Mouse (Mus musculus): Measurements from ENCODE around the gene Dhx58.
A peak's percentile ranks its signal among the peaks of the same experiment; 100 is the strongest.

Dhx58 gene

DNA sequence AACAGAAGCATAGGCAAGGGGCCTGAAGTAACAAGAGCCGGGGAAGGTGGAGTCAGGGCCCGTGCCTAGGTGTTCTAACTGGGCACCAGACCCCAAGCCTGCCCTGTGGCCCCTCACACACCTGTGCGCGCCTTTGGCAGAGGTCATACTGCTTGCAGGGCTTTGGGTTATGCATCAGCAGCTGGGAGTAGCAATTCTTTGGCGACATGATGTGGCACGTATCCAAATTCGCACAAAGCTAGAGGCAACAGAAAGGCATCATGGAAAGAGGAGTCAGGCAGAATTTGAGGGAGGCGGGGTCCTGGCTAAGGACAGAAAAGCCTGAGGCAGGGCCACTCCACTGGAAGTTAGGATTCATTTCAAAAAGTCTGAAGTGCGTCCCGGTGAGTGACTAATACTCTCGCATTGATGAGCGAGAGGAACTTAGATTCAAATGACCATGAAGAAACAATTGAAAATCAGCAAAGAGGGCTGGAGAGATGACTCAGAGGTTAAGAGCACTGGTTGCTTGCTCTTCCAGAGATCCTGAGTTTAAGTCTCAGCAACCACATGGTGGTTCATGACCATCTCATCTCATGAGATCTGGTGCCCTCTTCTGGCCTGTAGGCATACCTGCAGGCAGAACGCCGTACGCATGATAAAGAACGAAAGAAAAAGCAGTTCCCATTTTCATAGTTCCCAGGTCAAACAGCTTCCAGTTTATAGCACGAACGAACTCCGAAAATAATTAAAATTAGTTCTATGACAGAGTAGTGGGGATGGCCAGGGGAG, 1.8 kb downstream of the Dhx58 start:
- DNase-seq (ENCODE audit: low read depth, low spot score): peak; percentile 87

DNA sequence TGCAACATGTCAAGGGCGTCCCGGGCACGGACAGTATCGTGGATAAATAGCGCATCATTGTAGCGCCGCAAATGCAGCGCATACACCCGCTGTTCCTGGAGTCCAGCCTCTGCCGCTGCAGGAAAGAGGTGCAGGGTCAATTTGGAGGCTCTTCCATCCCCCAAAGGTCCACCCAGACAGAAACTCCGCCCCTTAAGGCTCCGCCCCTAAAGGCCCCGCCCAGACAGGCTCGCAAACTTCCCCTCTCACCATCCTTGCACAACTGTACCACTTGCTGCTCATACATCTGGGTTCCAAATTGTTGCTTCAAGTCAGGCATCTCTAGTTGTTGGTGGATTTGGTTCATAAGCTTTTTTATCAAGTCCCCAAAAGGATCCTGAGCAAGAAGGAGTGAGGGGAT, 2.8 kb downstream of the Dhx58 start:
- peak; percentile 67 for DNase-seq (ENCODE audit: low read depth, low spot score)

DNA sequence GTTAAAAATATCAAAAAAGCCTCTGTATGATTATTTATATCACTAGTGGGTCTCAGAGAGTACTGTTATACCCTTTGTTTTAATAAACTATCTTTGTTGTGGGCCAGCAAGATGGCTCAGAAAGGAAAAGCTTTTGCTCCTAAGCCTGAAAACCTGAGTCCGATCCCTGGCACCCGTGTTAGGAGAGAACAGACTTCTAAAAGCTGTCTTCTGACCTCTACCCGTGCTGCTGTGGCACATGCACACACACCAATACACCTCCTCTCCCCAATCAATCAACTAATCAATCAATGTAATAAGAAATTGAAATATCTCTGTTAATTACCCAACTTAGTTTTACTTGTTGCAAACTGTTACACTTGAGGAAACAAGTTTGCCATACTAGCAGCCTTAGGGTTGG, 3.4 kb downstream of the Dhx58 start:
- DNase-seq (ENCODE audit: low read depth, low spot score): no peak

DNA sequence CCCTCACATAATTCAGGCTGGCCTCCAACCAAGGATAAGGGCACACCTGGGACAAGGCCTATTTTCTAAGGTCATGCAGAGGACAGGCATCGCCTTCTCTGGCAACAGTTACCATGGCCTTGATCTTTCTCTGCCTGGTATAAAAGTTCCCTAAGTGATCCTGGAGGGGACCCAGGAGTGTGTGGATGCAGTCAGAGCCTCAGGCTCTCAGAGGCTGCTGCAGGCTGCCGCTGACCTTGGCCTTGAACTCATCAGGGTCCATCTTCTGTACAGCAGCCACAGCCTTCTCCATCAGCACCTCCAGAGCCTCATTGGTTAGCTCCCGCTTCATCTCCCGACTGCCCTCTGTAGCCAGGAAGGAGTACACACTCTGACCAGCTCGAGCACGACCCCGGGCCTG, 6.2 kb downstream of the Dhx58 start:
- DNase-seq (ENCODE audit: low read depth, low spot score): no peak

DNA sequence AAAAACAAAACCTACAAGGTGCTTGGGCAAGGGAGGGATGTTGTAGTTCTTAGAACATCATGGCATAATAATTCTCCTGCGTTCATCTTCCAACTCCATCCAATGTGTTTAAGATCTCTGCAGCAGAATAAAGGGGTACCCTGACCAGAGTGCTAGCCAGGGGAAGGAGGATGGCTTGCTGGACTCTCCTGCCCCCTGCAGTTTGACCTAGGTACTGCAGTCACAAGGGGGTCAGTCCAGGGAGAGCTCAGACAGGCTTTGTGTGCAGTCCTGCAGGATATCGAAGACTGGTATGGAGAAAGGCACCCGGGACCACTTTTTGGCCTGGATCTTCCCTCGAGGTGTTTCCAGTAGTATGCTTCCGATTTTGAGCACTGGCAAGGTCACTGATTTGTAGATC, 9.1 kb downstream of the Dhx58 start:
- DNase-seq (ENCODE audit: low read depth, low spot score): peak; percentile 70

DNA sequence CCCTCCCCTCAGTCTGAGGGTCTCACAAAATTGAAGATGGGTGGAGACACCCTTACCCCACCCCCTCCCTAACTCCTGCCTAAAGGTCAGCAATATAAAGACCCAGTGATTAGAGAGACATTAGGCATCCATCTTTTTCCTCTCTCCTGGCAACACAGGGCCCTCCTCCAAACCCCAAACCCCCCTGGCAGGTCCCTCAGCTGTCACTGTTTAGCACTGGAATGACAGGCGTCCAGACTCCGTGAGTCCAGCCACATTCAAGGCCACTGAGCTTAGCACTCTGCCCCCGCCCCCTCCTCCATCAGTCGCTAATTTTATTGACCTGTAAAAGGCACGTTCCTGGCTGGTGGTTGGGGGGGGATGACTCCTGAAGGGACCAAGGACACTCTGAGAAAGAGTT, 10.9 kb downstream of the Dhx58 start:
- DNase-seq (ENCODE audit: low read depth, low spot score): no peak

DNA sequence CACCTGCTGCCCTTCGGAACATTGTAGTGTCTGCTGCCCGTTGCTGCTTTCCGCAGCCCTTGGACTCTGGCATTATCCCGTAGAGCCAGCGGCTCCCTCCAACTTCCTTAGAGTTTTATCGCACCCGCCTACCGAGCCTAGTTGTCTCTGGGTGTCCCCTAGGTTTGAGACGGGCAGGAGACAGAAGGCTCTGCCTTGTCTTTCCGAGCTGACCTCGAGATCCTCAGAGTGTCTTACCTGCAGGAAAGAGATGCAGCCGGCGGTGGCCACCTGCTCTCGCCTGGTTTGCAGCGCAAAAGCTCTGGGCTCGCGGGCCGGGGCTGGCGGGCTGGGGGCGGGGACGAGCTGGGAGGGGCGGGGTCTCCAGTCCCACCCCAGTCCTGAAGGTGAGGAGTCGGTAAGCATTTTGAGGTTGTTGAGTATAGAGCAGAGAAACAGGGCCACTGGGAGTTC, 11.9 kb downstream of the Dhx58 start, which contains the start of gene Zfp385c:
TSS of gene Zfp385c (minus strand) at position 292 of the 453 bp plus-strand sequence.
- no peak for DNase-seq (ENCODE audit: low read depth, low spot score)

DNA sequence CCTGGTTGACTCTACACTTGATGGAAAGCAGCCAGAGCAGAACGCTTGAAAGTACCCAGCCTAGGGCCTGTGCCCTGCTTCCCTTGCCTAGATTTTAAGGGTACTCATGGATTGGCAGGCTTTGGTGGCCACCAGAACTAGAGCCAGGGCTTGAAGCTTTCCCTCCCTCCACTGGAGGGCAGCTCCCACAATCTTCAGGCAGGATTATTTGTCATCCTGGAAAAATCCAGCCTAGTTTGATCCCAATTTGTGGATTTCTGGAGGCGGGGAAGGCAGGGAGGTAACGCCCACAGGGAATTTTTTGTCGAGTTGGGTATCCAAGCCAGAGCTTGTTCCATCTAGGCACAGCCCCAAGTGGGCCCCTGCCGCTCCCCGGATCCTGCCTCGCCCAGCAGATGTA, 13.7 kb downstream of the Dhx58 start:
- no peak for DNase-seq (ENCODE audit: low read depth, low spot score)

DNA sequence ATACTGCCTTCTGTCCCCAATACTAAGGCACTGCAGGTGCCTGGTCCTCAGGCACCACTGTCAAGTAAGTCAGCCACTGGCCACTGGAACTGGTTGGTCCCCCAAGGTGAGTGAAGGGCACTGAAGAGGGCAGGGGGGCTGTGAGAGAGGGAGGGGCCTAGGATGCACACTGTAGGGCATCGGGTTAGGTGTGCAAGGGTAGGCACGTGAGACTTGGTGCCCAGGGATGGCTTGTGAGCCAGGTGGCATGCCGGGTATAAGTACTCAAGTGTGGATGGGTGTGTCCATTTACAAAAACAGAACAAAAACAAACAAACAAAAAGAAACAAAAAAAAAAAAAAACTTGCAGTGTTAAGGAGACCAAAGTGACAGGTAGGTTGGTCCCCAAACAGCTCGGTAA, 15.6 kb downstream of the Dhx58 start:
- no peak for DNase-seq (ENCODE audit: low read depth, low spot score)

DNA sequence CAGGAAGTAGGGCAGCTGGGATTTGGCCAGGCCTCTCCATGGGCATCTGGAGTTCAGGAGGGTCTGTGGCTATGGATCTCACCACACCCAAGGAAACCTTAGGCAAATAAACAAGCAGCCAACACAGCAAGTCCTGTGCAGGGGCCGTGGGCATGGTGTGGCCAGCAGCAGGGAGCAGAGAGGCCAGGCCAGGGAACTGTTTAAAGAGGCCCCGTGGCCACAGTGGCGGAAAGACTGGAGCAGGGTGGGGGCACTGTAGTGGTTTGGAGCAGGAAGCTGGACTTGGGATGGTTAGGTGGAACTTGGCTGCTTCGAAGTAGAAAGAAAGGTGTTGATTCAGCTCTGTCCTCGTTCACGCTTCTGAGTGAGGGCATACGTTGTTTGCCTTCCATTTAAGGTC, 16.8 kb downstream of the Dhx58 start:
- DNase-seq (ENCODE audit: low read depth, low spot score): no peak

DNA sequence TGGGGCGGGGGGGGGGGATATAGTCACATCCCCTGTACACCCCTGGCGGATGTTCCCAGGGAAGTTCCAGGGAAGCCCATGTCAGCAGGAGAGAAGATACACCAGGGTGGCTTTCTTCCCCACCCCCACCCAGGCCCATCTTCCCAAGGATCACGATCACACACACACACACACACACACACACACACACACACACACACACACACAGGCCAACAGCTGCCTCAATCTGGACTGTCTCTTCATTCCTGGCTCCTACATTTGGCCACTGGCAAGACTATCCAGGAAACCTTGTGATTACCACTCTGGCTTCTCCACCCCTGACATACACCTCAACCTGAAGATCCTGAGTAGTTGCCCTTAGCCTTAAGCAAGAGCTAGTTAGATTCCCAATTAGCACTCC, 18.7 kb downstream of the Dhx58 start:
- no peak for DNase-seq (ENCODE audit: low read depth, low spot score)

DNA sequence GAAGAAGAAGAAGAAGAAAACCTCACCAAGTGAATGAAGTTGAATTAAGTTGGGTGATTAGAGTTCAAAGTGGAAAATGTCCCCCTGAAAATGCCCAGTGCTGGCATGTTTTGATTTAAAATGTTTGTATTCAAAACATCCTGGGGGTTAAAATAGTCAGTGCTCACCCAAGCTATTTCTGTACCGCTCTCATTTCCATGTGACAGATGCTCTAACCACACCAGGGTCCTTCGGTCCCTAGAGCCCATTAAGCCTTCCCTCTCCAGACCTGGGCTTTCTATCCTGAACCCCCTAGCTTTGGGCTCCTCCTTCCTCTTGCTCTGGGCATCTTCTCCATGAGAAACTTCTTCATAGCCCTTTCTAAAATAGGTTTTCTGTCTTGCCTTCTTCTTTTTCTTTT, 20.0 kb downstream of the Dhx58 start:
- no peak for DNase-seq (ENCODE audit: low read depth, low spot score)

DNA sequence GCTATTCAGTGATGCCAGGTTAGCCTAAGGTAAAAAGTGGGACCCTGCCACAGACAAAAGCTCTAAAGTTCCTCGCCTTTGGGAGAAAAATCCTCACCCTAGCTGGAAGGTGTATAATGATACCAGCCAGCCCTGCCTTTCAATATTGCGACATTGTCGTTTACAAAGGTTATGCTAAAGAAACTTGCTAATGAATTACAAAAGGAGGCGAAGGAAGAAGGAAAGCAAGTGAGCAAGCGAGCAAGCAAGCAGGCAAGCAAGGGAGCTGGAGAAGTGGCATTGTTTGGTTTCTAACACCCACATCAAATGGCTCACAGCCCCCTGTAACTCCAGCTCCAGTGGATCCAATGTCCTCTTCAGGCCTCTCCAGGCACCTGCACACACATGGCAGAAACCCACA, 21.5 kb downstream of the Dhx58 start:
- peak; percentile 76 for DNase-seq (ENCODE audit: low read depth, low spot score)

DNA sequence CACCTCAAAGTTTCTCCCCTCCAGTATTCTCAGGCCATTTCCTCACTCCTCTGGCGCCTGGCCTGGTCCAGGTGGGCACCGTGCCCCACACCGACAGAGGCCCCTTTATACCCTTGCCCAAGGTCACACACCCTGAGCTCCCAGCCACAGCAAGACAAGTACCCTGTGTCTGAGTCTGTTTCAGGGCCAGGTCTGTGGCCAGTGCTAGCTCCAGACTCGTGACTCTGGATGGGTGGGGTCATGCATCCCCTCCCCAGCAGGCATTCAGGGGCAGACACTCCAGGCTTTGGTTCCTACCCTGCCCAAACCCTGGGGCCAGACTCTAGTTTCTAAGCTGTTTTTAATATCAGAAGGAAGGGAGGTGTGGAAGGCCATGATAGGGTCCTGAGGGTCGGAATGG, 22.2 kb downstream of the Dhx58 start:
- DNase-seq (ENCODE audit: low read depth, low spot score): peak; percentile 70

DNA sequence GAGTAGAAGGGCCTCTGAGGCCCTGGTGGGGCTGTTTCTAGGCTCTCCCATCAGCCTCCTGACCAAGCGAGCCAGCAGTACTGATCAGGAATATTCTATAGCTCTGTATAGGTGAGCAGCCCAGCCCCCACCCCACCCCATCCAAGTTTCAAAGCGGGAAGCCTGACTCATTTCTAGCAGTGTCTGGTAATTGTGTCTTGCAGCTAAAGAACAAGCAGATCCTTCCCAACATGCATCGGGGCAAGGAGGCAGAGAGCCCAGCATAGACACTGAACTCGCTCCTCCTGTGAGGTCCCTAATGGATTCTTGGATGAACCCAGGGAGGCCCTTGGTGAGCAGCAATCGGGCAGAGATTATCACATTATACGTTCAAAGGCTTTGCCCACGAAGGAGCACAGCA, 26.3 kb downstream of the Dhx58 start:
- no peak for DNase-seq (ENCODE audit: low read depth, low spot score)

DNA sequence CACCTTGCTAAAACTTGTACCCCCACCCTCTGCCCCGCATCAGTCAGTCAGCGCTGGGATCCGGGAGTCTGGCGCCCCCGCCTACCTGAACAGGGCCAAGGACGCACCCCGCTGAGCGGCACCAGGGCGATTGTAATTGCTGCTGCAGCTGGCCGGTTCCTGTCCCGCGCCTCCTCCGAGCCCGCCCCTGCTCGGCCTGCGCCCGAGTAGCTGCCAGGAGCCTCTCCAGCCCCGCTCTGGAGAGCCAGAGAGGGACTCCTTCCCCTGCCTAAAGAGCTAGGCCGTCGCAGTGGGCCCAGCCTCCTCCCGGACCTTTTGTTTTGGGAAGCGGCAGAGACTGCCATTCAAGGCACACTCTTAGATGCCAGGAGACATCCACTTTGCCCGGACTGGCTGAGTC, 30.9 kb downstream of the Dhx58 start:
- peak; percentile 80 for DNase-seq (ENCODE audit: low read depth, low spot score)

DNA sequence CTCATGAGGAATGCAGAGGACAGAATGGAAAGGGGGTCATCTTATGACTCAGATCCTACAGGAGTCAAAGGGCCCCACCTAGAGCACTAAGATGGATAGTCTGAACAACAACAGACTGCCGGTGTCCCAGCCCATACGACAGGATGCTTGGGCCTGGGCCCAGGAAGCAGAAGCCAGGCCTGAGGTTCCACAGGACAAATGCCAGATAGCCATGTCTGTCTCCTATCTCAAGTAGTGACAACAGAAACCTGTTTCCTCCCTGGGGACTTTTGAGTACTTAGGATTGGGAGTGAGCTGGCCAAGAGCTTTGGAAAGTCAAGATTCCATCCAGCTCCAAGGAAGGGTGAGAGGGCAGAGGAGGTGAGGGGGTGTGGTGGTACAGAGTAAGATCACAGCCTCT, 32.1 kb downstream of the Dhx58 start:
- DNase-seq (ENCODE audit: low read depth, low spot score): no peak

DNA sequence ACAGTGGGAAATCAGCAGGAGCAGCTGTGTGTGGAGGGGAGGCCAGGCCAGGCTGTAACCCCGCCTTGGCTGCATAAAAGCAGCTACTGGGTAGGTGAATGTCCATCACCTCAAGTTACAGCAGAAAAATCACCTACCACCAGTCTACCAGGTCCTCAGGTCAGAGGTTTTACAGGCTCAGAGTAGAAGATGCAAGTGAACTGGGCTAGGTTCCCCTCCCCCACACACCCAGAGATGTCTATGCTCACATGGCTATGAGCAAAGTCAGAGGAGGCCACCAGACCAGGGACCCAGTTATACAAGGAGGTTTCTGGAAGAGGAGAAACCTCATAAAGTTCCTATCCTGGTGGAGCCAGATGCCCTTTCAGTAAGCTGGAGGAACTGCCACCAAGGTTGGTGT, 33.0 kb downstream of the Dhx58 start:
- DNase-seq (ENCODE audit: low read depth, low spot score): no peak

DNA sequence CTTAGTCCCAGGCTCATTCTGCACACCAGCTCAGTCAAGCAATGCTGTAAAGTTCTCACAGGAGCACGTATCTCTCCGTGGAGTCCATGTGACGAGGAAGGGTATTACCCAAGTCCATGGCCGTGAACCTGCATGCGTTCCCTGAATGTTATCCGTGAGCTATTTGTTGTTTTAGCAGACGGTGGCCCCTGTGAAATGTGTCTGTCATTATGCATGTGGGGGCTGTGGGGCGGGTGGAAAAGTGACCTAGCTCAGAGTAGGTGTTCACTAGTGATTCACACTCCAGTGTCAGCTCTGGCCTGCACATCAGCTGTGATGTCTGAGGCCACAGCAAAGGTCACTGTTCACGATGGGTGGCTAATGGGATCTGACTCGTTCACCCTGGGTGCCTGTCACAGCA, 44.3 kb downstream of the Dhx58 start:
- no peak for DNase-seq (ENCODE audit: low read depth, low spot score)

DNA sequence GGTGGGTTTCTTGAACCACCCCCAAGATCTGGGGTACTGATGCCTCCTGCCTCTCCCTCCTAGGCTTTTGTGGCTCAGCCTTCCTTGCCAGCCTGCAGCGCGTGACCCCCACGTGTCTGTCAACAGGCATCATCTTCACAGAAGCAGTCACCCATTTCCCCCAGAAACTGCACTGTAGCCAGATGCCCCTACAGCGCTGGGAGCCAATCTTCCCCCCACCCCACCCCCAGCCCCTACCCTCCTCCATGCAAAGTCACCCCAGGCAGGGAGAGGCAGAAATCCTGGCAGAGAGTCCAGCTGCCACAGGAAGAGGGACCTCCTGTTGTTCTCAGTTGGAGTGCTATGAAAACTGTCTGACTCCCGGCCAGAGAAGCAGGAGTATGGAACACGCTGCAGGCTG, 47.6 kb downstream of the Dhx58 start:
- no peak for DNase-seq (ENCODE audit: low read depth, low spot score)

DNA sequence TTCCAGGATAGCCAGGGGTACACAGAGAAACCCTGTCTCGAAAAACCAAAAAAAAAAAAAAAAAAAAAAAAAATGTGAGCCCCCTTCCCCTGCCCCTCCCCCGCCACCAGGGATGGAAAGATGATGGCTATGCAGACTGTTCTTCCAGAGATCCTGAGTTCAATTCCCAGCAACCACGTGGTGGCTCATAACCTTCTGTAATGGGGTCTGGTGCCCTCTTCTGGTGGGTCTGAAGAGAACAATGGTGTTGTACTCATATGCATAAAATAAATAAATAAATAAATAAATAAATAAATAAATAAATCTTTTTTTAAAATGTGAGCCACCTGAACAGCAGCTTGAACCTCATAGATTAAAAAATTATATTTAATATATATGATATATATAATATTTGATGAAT, 48.5 kb downstream of the Dhx58 start:
- DNase-seq (ENCODE audit: low read depth, low spot score): peak; percentile 42

DNA sequence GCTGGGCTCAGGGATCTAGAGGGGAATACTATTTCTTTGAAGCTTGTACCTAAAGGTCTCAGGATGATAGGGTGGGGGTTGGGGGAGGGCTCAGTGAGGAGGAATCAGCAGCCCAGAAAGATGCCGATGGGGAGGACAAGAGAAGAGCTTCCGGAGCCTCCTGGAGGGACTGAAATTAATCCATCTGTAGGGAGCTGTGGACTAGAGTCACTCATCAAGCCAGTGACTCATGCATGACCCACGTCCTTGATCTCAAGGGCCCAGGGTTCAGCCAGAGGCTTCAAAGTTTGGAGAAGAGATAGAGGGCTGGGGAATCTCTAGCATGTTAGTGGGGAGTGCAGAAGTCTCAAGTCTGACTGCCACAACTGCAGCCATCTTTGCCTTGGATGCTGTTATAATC, 52.3 kb downstream of the Dhx58 start:
- no peak for DNase-seq (ENCODE audit: low read depth, low spot score)

DNA sequence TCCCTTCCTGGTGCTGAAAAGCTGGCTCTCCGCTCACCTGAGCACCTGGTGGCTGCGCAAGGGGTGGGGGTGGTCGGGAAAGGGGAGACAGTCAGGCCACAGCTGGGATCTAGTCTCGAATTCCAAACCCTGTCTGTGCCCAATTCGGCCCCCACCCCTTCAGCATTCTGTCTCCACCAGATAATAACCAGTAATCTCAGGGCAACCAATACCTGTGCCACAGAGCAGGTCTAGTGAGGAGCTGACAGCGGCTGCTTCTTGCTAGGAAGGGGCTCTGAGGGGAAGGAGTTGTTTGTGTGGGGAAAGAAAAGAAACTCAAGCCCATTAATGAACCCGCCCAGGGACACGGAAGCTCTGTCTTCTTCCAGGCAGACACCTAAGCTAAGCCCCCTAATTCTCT, 52.9 kb downstream of the Dhx58 start:
- DNase-seq (ENCODE audit: low read depth, low spot score): no peak

DNA sequence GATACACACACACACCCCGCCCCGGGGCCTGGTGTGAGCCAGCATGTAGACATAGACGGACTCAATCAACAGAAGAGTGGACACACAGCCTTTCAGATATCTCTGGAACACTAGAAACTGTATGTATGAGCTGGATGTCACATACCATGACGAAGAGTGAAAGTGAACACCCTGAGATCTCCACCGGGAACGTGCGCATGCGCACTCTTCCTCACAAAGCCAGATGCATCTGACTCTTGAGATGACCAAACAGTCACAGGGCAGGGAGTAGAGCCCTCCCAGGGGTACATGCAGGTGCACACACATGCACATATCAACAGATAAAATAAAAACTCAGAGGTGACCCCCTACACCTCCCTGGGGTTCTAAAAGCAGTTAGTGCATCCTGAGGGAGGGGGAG, 55.7 kb downstream of the Dhx58 start:
- no peak for DNase-seq (ENCODE audit: low read depth, low spot score)
